Mouse (Mus musculus): ENCODE measurements around the gene Nmbr. TPM values are rescaled to one million over a fixed set of nuclear protein-coding genes. Genes with fewer than 3 reads are reported as not detected.
A peak's percentile ranks its signal among the peaks of the same experiment; 100 is the strongest.

Gene Nmbr
- 0.12 and 0.36 TPM in 2 replicates for total RNA-seq (2012; rRNA removed)
- polyA plus RNA-seq (2012; ENCODE audit: insufficient read depth in 1 of 2, insufficient read length in 2 of 2, low read depth in 1 of 2, low replicate concordance in 2 of 2, missing spikeins in 1 of 2), result 1 to 10 TPM in 1 of 2 experiments, not detected in 1; 1.1 TPM

DNA sequence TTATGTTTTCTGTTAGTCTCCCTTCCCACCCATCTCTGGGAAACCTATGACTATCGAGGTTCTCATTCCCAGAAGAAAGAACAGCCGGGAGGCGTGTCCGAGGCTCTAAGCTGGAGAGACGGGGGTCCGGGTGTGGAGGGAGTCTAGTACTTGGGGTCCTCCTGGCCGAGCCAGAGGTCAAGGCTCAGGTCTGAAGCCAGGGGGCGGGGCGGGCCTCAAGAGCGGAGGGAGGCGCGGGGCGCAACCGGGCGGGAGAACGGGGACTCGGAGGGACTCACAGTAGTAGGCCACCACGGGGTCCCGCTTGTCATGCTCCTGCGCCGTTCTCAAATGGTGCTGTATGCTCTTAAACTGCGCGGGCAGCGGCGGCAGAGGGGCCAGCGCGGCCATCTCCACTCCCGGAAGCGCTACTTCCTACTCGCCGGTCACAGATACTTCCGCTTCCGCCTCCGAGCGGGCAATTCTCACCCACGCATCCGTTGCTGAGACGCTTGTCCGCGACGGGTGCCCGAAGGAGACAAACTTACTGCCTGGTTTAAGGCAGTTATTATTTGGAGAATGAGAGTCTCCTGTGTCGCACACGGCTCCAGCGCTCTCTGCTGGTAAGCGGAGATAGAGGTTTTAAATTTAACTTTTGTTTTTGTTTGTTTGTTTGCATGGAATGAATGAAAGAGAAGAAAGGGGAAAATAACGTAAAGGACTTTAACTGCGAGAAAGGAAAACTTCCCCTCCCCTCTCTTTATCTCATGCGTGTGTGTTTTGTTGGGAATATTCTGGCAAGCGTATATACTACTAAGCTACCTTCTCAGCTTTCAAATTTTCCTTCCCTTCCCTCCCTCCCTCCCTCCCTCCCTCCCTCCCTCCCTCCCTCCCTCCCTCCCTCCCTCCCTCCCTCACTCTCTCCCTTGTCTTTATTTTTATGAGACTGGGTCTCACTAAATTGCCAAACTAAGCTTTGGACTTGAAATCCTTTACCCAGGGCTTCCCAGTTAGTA, at the start of gene Nmbr, which contains the start of gene Vta1:
TSS of gene Nmbr (plus strand) at position 520 of the 995 bp plus-strand sequence.
TSS of gene Vta1 (minus strand) at position 489 of the 995 bp plus-strand sequence.
- Histone ChIP-seq H3K4me1 (ENCODE audit: control insufficient read depth in 1 of 2, insufficient read depth in 2 of 2, low read length in 2 of 2) (peaks cover 0 to 5% of the 10 kb centered on the region in 2 experiments; a peak in 3 of 4 replicates), H3K4me3 (ENCODE audit: control insufficient read depth in 1 of 2, insufficient read depth in 1 of 2, low read depth in 2 of 2, low read length in 2 of 2) (peak within 1 kb of the TSS; percentile 91 to 98), H3K9ac (ENCODE audit: control insufficient read depth, low read depth, low read length, poor library complexity, severe bottlenecking) (peak within 1 kb of the TSS; percentile 80), H3K27ac (ENCODE audit: control insufficient read depth, low read depth, low read length) (peak within 1 kb of the TSS; percentile 30), H3K79me2 (ENCODE audit: control insufficient read depth, insufficient read depth, low read length, poor library complexity) (peaks cover 23% of the 10 kb centered on the region), H3K9me3 (replicated peaks; ENCODE audit: insufficient read depth, low read length) (no peaks in the 10 kb centered on the region), H3K27me3 (ENCODE audit: control insufficient read depth in 1 of 2, insufficient read depth in 2 of 2, low read length in 2 of 2) (no peaks in the 10 kb centered on the region), H3K36me3 (ENCODE audit: control insufficient read depth in 1 of 2, insufficient read depth in 2 of 2, low read length in 2 of 2) (peaks cover 0 to 11% of the 10 kb centered on the region in 2 experiments; a peak in 2 of 4 replicates)
- peak; percentile 96 for DNase-seq (ENCODE audit: low read depth, low spot score)
- no peak for TF ChIP-seq GATA1 (IDR thresholded peaks at IDR 0.05; ENCODE audit: low read depth, low read length)
- TF ChIP-seq ZKSCAN1 (IDR thresholded peaks at IDR 0.05; ENCODE audit: low read depth, low read length), result no peak
- TF ChIP-seq RCOR1 (IDR thresholded peaks at IDR 0.05; ENCODE audit: low read depth, low read length), result peak; percentile 40; the same call in 1 of the 2 replicates
- TF ChIP-seq CHD2 (IDR thresholded peaks at IDR 0.05; ENCODE audit: low read length), result peak; percentile 12; the same call in 1 of the 2 replicates
- peak; percentile 100 for TF ChIP-seq ELF1 (IDR thresholded peaks at IDR 0.05; ENCODE audit: low read depth, low read length)
- TF ChIP-seq MEF2A (IDR thresholded peaks at IDR 0.05; ENCODE audit: extremely low read depth, insufficient replicate concordance, low read depth, low read length, poor library complexity, severe bottlenecking), result no peak
- no peak for TF ChIP-seq POLR2AphosphoS5 (IDR thresholded peaks at IDR 0.05; ENCODE audit: borderline replicate concordance, low read depth, low read length)
- TF ChIP-seq UBTF (IDR thresholded peaks at IDR 0.05; ENCODE audit: borderline replicate concordance, insufficient read depth, low read depth, low read length), result no peak
- TF ChIP-seq MAZ (IDR thresholded peaks at IDR 0.05; ENCODE audit: low read depth, low read length), result peak; percentile 82
- TF ChIP-seq KAT2A (conservative IDR thresholded peaks at IDR 0.05; ENCODE audit: low read depth, low read length), result peak; percentile 68
- peak; percentile 67; the same call in 1 of the 2 replicates for TF ChIP-seq ZNF384 (IDR thresholded peaks at IDR 0.05; ENCODE audit: low read depth, low read length)
- TF ChIP-seq MXI1 (IDR thresholded peaks at IDR 0.05; ENCODE audit: low read depth, low read length), result peak; percentile 74
- TF ChIP-seq MAX (IDR thresholded peaks at IDR 0.05; ENCODE audit: low read length), result peak; percentile 62
- TF ChIP-seq ZC3H11A (IDR thresholded peaks at IDR 0.05; ENCODE audit: low read depth, low read length), result peak; percentile 57
- no peak for TF ChIP-seq GABPA (IDR thresholded peaks at IDR 0.05; ENCODE audit: low read depth, low read length)
- no peak for TF ChIP-seq JUND (IDR thresholded peaks at IDR 0.05; ENCODE audit: low read depth, low read length)
- TF ChIP-seq NELFE (IDR thresholded peaks at IDR 0.05; ENCODE audit: low read depth, low read length), result peak; percentile 55
- peak; percentile 81 for TF ChIP-seq SMC3 (IDR thresholded peaks at IDR 0.05; ENCODE audit: low read depth, low read length)
- TF ChIP-seq E2F4 (IDR thresholded peaks at IDR 0.05; ENCODE audit: borderline replicate concordance, low read depth, low read length), result no peak; the same call in 1 of the 2 replicates
- 0 out of 2 replicates have a peak, but pooled peaks have one; percentile 40 for TF ChIP-seq NRF1 (IDR thresholded peaks at IDR 0.05; ENCODE audit: insufficient read depth, low read depth, low read length, poor library complexity, severe bottlenecking)
- TF ChIP-seq ZMIZ1 (IDR thresholded peaks at IDR 0.05; ENCODE audit: low read depth, low read length), result peak; percentile 33; the same call in 1 of the 2 replicates
- peak; percentile 98 for TF ChIP-seq SIN3A (IDR thresholded peaks at IDR 0.05; ENCODE audit: low read length)
- peak; percentile 88 for TF ChIP-seq MYB (IDR thresholded peaks at IDR 0.05; ENCODE audit: low read depth, low read length)
- TF ChIP-seq CHD1 (IDR thresholded peaks at IDR 0.05; ENCODE audit: low read depth, low read length), result no peak; the same call in 1 of the 2 replicates
- TF ChIP-seq EP300 (IDR thresholded peaks at IDR 0.05; ENCODE audit: low read depth in 1 of 2, low read length in 2 of 2), result peak in 1 of 2 experiments; percentile 71; a peak in 2 of 4 replicates
- peak; percentile 93 for TF ChIP-seq HCFC1 (IDR thresholded peaks at IDR 0.05; ENCODE audit: low read depth, low read length)
- TF ChIP-seq POLR2A (IDR thresholded peaks at IDR 0.05; ENCODE audit: control insufficient read depth in 1 of 2, insufficient read depth in 1 of 2, low read depth in 1 of 2, low read length in 2 of 2, poor library complexity in 1 of 2), result peak; percentile 27 to 69; a peak in 2 of 4 replicates
- TF ChIP-seq MYC (IDR thresholded peaks at IDR 0.05; ENCODE audit: low read depth, low read length), result 0 out of 2 replicates have a peak, but pooled peaks have one; percentile 39
- TF ChIP-seq TBP (IDR thresholded peaks at IDR 0.05; ENCODE audit: low read depth, low read length), result 0 out of 2 replicates have a peak, but pooled peaks have one; percentile 56
- TF ChIP-seq ETS1 (IDR thresholded peaks at IDR 0.05; ENCODE audit: low read depth, low read length), result peak; percentile 69; the same call in 1 of the 2 replicates
- 0 out of 2 replicates have a peak, but pooled peaks have one; percentile 17 for TF ChIP-seq USF1 (IDR thresholded peaks at IDR 0.05; ENCODE audit: low read depth, low read length)
- TF ChIP-seq TCF12 (IDR thresholded peaks at IDR 0.05; ENCODE audit: low read depth, low read length), result peak; percentile 63; the same call in 1 of the 2 replicates
- TF ChIP-seq TAL1 (IDR thresholded peaks at IDR 0.05; ENCODE audit: low read length), result no peak

Data from MEL (cell line).